Mouse (Mus musculus) small intestine, adult 2 months (tissue): Measurements from ENCODE around the gene Grm7.

Source experiments
- CTCF ChIP-seq: fragments of 200-500 bp; IDR thresholded peaks from 2 replicates; pipeline ENCODE4 v1.5.1; 2012; ENCODE audit warnings: low read depth, mild to moderate bottlenecking, control low read depth, inconsistent platforms, low read length, moderate library complexity, mixed read lengths; ENCODE audit not compliant: insufficient replicate concordance, insufficient read length; ENCODE audit errors: extremely low read depth
- POLR2A ChIP-seq: fragments of 200-500 bp; IDR thresholded peaks from 2 replicates; pipeline ENCODE4 v1.6.1; 2012; ENCODE audit warnings: low read depth, mild to moderate bottlenecking, control low read depth, inconsistent platforms, low read length, moderate library complexity

DNA sequence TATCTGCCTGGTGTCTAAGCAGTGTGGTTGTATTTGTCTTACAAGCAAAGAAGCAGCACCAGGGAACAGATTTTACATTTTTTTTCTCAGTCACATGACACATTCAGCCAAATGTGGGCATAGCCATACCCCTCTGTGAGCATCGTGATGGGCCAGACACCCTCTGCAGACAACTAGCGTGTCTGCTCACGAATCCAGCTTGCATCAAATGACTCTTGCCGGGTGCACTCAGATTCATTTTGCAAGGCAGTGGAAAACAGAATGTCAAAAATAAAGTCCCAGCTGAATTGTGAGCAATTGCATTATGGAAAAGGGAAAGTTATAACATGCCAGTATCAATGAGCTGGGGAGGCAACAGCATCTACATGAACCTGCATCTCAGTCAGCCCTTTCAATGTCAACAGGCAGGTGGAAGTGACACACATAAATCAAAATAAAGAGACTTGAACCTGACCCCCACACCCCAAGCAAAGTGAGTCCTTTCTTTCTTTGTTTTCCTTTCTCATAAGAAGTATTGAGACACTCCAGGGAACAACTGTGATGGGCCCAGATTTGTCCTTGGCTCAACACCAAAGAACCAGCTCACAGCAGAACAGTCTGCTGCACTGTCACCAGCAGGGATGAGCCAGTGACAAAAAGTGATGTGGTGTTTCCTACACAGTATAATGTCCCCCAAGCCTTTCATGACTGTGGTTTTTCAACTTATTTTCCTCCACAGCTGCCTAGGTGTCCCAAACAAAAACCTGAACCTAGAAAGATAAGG is 956.7 kb downstream of the Grm7 start:
- no peak for TF ChIP-seq POLR2A
- no peak for TF ChIP-seq CTCF
